ENCODE assay signal across 8 mouse cellular contexts in genomic region chr9:110118249-110118648, GRCm38 (mm10). TPM values are rescaled to one million over a fixed set of nuclear protein-coding genes. Genes with fewer than 3 reads are reported as not detected.
DNase-seq lines count a peak whose midpoint lies in the region; ATAC-seq and TF ChIP-seq lines count a peak whose summit lies in the region.

No protein-coding gene starts in this region.

- no peak for DNase-seq in heart, adult 2 months
- DNase-seq in heart, postnatal 14 days = no peak
- DNase-seq in heart, postnatal 0 days (ENCODE audit: low spot score) = no peak
- no peak for DNase-seq in MN1 (ENCODE audit: low spot score)

- H3K9me3 ChIP-seq in E14TG2a.4 (ENCODE audit: low read length) = no peaks in the 10 kb centered on the region
- no peaks in the 10 kb centered on the region for H3K9me3 ChIP-seq in heart, postnatal 0 days (replicated peaks; ENCODE audit: control insufficient read depth, low read length)
- H3K9me3 ChIP-seq in liver, embryonic 16.5 days (replicated peaks; ENCODE audit: control insufficient read depth, low read length) = no peaks in the 10 kb centered on the region

- peaks cover 2% of the 10 kb centered on the region; the same call in 1 of the 2 replicates for H3K36me3 ChIP-seq in heart, adult 2 months (ENCODE audit: control insufficient read depth, insufficient read depth, low read length)
- H3K36me3 ChIP-seq in E14TG2a.4 (ENCODE audit: insufficient read depth, low read length) = peaks cover 40% of the 10 kb centered on the region
- peaks cover 16% of the 10 kb centered on the region for H3K36me3 ChIP-seq in heart, postnatal 0 days (replicated peaks; ENCODE audit: control insufficient read depth, insufficient read depth, low read length)
- no peaks in the 10 kb centered on the region for H3K36me3 ChIP-seq in liver, embryonic 16.5 days (ENCODE audit: control insufficient read depth, insufficient read depth)

- no peak overlapping the region; the same call in 1 of the 2 replicates for H3K27ac ChIP-seq in heart, adult 2 months
- peak overlapping the region; percentile 91; the same call in 1 of the 2 replicates for H3K27ac ChIP-seq in heart, postnatal 0 days (ENCODE audit: low read depth)
- H3K27ac ChIP-seq in liver, embryonic 16.5 days (ENCODE audit: low read length) = peak overlapping the region; percentile 95

- ATAC-seq in heart, postnatal 0 days (ENCODE audit: insufficient read depth, low read depth) = no peak
- no peak for ATAC-seq in liver, embryonic 16.5 days (ENCODE audit: low read depth)
- ATAC-seq in frontal cortex, adult (ENCODE audit: low TSS enrichment) = no peak
- no peak for ATAC-seq in activated CD4-positive, CD25-positive, alpha-beta regulatory T cell, adult 4 months

- 48% methylated on average over 1 of the region's 1 CpGs for WGBS in heart, adult 2 months
- WGBS in heart, postnatal 0 days = 53% methylated on average over 1 of the region's 1 CpGs
- 46% methylated on average over 1 of the region's 1 CpGs for WGBS in liver, embryonic 16.5 days (ENCODE audit: insufficient replicate concordance)

- intact Hi-C loops in heart, adult 2 months (cut with DNase I) = no loop called here
- intact Hi-C loops in heart, postnatal 14 days (cut with DNase I) = loop anchor here (5.0 kb wide), 1 partner anchor 184 kb away; no protein-coding TSS in a partner anchor

- H3K79me2 ChIP-seq in heart, adult 2 months (replicated peaks; ENCODE audit: control insufficient read depth, insufficient read depth, low read length) = no peaks in the 10 kb centered on the region

- TF ChIP-seq POLR2A in heart, adult 2 months (IDR thresholded peaks at IDR 0.05; ENCODE audit: insufficient read depth, low read depth, low read length) = no peak

- H3K27me3 ChIP-seq in heart, adult 2 months (ENCODE audit: control insufficient read depth, insufficient read depth, low read length) = no peaks in the 10 kb centered on the region
- no peaks in the 10 kb centered on the region for H3K27me3 ChIP-seq in E14TG2a.4 (ENCODE audit: insufficient read depth, low read length)
- no peaks in the 10 kb centered on the region for H3K27me3 ChIP-seq in heart, postnatal 0 days (ENCODE audit: control insufficient read depth, insufficient read depth, low read length)
- no peaks in the 10 kb centered on the region for H3K27me3 ChIP-seq in liver, embryonic 16.5 days (ENCODE audit: control insufficient read depth, insufficient read depth, low read depth, low read length)

- peak overlapping the region; percentile 94 for H3K4me2 ChIP-seq in heart, postnatal 0 days (ENCODE audit: low read depth, low read length)
- H3K4me2 ChIP-seq in liver, embryonic 16.5 days (ENCODE audit: low read depth, low read length) = peak overlapping the region; percentile 96

- no peak for TF ChIP-seq EP300 in heart, adult 2 months (IDR thresholded peaks at IDR 0.05; ENCODE audit: insufficient read depth, low read depth, low read length)
- no peak for TF ChIP-seq EP300 in heart, postnatal 0 days (IDR thresholded peaks at IDR 0.05; ENCODE audit: low read depth)

- H3K4me3 ChIP-seq in heart, adult 2 months = peak overlapping the region; percentile 69
- H3K4me3 ChIP-seq in E14TG2a.4 (replicated peaks; ENCODE audit: low read length) = peak overlapping the region; percentile 97
- peak overlapping the region; percentile 74 for H3K4me3 ChIP-seq in heart, postnatal 0 days (ENCODE audit: low read depth, low read length)
- H3K4me3 ChIP-seq in liver, embryonic 16.5 days (ENCODE audit: low read depth, low read length) = peak overlapping the region; percentile 97

- peak overlapping the region; percentile 95; the same call in 1 of the 2 replicates for H3K9ac ChIP-seq in heart, adult 2 months (ENCODE audit: low read depth, low read length)
- H3K9ac ChIP-seq in heart, postnatal 0 days (replicated peaks; ENCODE audit: low read depth, low read length) = peak overlapping the region; percentile 84
- peak overlapping the region; percentile 95 for H3K9ac ChIP-seq in liver, embryonic 16.5 days (ENCODE audit: low read depth, low read length)

- TF ChIP-seq CTCF in heart, adult 2 months (IDR thresholded peaks at IDR 0.05) = no peak
- no peak for TF ChIP-seq CTCF in E14TG2a.4 (conservative IDR thresholded peaks at IDR 0.05; ENCODE audit: low read length)
- no peak for TF ChIP-seq CTCF in heart, postnatal 0 days (IDR thresholded peaks at IDR 0.05; ENCODE audit: low read depth)

- H3K4me1 ChIP-seq in heart, adult 2 months (ENCODE audit: control insufficient read depth, insufficient read depth, low read length) = peaks cover 2% of the 10 kb centered on the region
- H3K4me1 ChIP-seq in E14TG2a.4 (replicated peaks; ENCODE audit: low read depth, low read length) = peaks cover 46% of the 10 kb centered on the region
- H3K4me1 ChIP-seq in heart, postnatal 0 days (ENCODE audit: control insufficient read depth, insufficient read depth) = peaks cover 11% of the 10 kb centered on the region
- peaks cover 18% of the 10 kb centered on the region for H3K4me1 ChIP-seq in liver, embryonic 16.5 days (ENCODE audit: control insufficient read depth, low read depth, low read length)

RNA-seq across cellular contexts. Expression of gene Dhx30, which starts 0.6 kb away (rescaled TPM):
- total RNA-seq in heart, adult 2 months (2021) = 10 to 100 TPM; 64.8 to 68.6 TPM
- polyA plus RNA-seq in heart, adult 2 months (2012; rRNA removed) = 56.7 and 73.5 TPM in 2 replicates
- 10 to 100 TPM; 56.8 to 71.3 TPM for total RNA-seq in heart, postnatal 14 days (2021)
- total RNA-seq in heart, postnatal 0 days (2014; rRNA removed; ENCODE audit: low replicate concordance) = 111 and 120 TPM in 2 replicates
- 63.6 and 66.4 TPM in 2 replicates for polyA plus RNA-seq in heart, postnatal 0 days (2015; fragmentation: Nextera tagmentation; extraction: Ambion mirVana)
- polyA plus RNA-seq in liver, embryonic 16.5 days (2015; fragmentation: Nextera tagmentation; extraction: Ambion mirVana) = 31.2 and 32.3 TPM in 2 replicates
- 10 to 100 TPM; 74.5 to 77.7 TPM for polyA plus RNA-seq in activated CD4-positive, CD25-positive, alpha-beta regulatory T cell, adult 4 months (2017; shearing (Covaris generic))

RNA-seq across cellular contexts. Expression of gene Smarcc1, which starts 0.7 kb away (rescaled TPM):
- total RNA-seq in heart, adult 2 months (2021) = 10 to 100 TPM; 24.1 to 25.2 TPM
- polyA plus RNA-seq in heart, adult 2 months (2012; rRNA removed) = 8.4 and 10.6 TPM in 2 replicates
- total RNA-seq in heart, postnatal 14 days (2021) = 10 to 100 TPM; 27.7 to 30.6 TPM
- 7.8 and 28.3 TPM in 2 replicates for total RNA-seq in heart, postnatal 0 days (2014; rRNA removed; ENCODE audit: low replicate concordance)
- 31.9 and 32.3 TPM in 2 replicates for polyA plus RNA-seq in heart, postnatal 0 days (2015; fragmentation: Nextera tagmentation; extraction: Ambion mirVana)
- 24.1 and 25.7 TPM in 2 replicates for polyA plus RNA-seq in liver, embryonic 16.5 days (2015; fragmentation: Nextera tagmentation; extraction: Ambion mirVana)
- 10 to 100 TPM; 30.7 to 34.5 TPM for polyA plus RNA-seq in activated CD4-positive, CD25-positive, alpha-beta regulatory T cell, adult 4 months (2017; shearing (Covaris generic))
